9 mouse cellular contexts compared by ENCODE assay signal in genomic region chr13:69460635-69461465, GRCm38 (mm10).
DNase-seq lines count a peak whose midpoint lies in the region; ATAC-seq and TF ChIP-seq lines count a peak whose summit lies in the region.
"Had no signal": no experiment of that assay in that cellular context is flagged by ENCODE, and none has a peak within 500 bp of the region (broad histone marks: within the 10 kb centered on the region; RNA-seq: fewer than 3 reads in every experiment).

No protein-coding gene starts in this region.

- H3K27me3 ChIP-seq in embryonic facial prominence, embryonic 14.5 days (replicated peaks; ENCODE audit: control insufficient read depth, insufficient read depth, low read length), result no peaks in the 10 kb centered on the region
- no peaks in the 10 kb centered on the region for H3K27me3 ChIP-seq in hindbrain, embryonic 15.5 days
- no peaks in the 10 kb centered on the region for H3K27me3 ChIP-seq in small intestine, adult 2 months (ENCODE audit: control insufficient read depth, insufficient read depth, low read length)
- H3K27me3 ChIP-seq: embryonic facial prominence, embryonic 13.5 days had no signal

- DNase-seq in 3134 (ENCODE audit: extremely low read depth, insufficient read length, low spot score) (peak; percentile 7), ES-CJ7 (ENCODE audit: low read depth, low spot score) (peak; percentile 18)
- peak; percentile 30 for DNase-seq in embryonic facial prominence, embryonic 14.5 days (ENCODE audit: low spot score)
- DNase-seq in layer of hippocampus, postnatal 25 days (ENCODE audit: extremely low spot score in 1 of 2, low spot score in 1 of 2), result peak; percentile 73 to 90
- DNase-seq in mesoderm, embryonic 11.5 days (ENCODE audit: low read depth, low spot score), result peak; percentile 65

- no peak overlapping the region for H3K9ac ChIP-seq in embryonic facial prominence, embryonic 14.5 days (ENCODE audit: low read depth, low read length)
- no peak overlapping the region for H3K9ac ChIP-seq in hindbrain, embryonic 15.5 days
- H3K9ac ChIP-seq: embryonic facial prominence, embryonic 13.5 days had no signal

- H3K4me1 ChIP-seq in embryonic facial prominence, embryonic 14.5 days (ENCODE audit: control insufficient read depth, insufficient read depth, low read length), result no peaks in the 10 kb centered on the region
- no peaks in the 10 kb centered on the region for H3K4me1 ChIP-seq in hindbrain, embryonic 15.5 days (replicated peaks)
- H3K4me1 ChIP-seq in small intestine, adult 2 months (ENCODE audit: control insufficient read depth, insufficient read depth, insufficient read length, low read length), result no peaks in the 10 kb centered on the region
- H3K4me1 ChIP-seq: embryonic facial prominence, embryonic 13.5 days had no signal

- H3K4me2 ChIP-seq in embryonic facial prominence, embryonic 14.5 days (ENCODE audit: low read depth, low read length), result no peak overlapping the region
- no peak overlapping the region for H3K4me2 ChIP-seq in hindbrain, embryonic 15.5 days
- H3K4me2 ChIP-seq: embryonic facial prominence, embryonic 13.5 days had no signal

- TF ChIP-seq POLR2A in small intestine, adult 2 months (IDR thresholded peaks at IDR 0.05; ENCODE audit: low read depth, low read length), result no peak

- H3K27ac ChIP-seq in embryonic facial prominence, embryonic 14.5 days (replicated peaks; ENCODE audit: low read depth, low read length), result no peak overlapping the region
- no peak overlapping the region for H3K27ac ChIP-seq in hindbrain, embryonic 15.5 days (replicated peaks)
- no peak overlapping the region for H3K27ac ChIP-seq in small intestine, adult 2 months (ENCODE audit: insufficient read depth, low read depth, low read length)
- H3K27ac ChIP-seq: embryonic facial prominence, embryonic 13.5 days had no signal

- WGBS in embryonic facial prominence, embryonic 14.5 days, result 43% methylated on average over 17 of the region's 17 CpGs
- 49% methylated on average over 17 of the region's 17 CpGs for WGBS in hindbrain, embryonic 15.5 days
- 44% methylated on average over 17 of the region's 17 CpGs for WGBS in small intestine, adult 2 months

- ATAC-seq in embryonic facial prominence, embryonic 14.5 days (ENCODE audit: low read depth), result no peak
- ATAC-seq in hindbrain, embryonic 15.5 days (ENCODE audit: low FRiP score, low read depth), result peak; percentile 46
- no peak for ATAC-seq in erythroblast, adult 5-6 weeks (replicated peaks; ENCODE audit: low FRiP score, poor library complexity, severe bottlenecking)

- H3K36me3 ChIP-seq in embryonic facial prominence, embryonic 14.5 days (ENCODE audit: control insufficient read depth, insufficient read depth, low read length), result no peaks in the 10 kb centered on the region
- H3K36me3 ChIP-seq in hindbrain, embryonic 15.5 days, result no peaks in the 10 kb centered on the region
- no peaks in the 10 kb centered on the region for H3K36me3 ChIP-seq in small intestine, adult 2 months (ENCODE audit: control insufficient read depth, insufficient read depth, low read length)
- H3K36me3 ChIP-seq: embryonic facial prominence, embryonic 13.5 days had no signal

- no peaks in the 10 kb centered on the region for H3K9me3 ChIP-seq in embryonic facial prominence, embryonic 14.5 days (ENCODE audit: control insufficient read depth, low read length)
- H3K9me3 ChIP-seq in hindbrain, embryonic 15.5 days, result no peaks in the 10 kb centered on the region
- H3K9me3 ChIP-seq: embryonic facial prominence, embryonic 13.5 days had no signal

- H3K4me3 ChIP-seq in embryonic facial prominence, embryonic 14.5 days (ENCODE audit: low read depth, low read length), result no peak overlapping the region
- H3K4me3 ChIP-seq in hindbrain, embryonic 15.5 days, result no peak overlapping the region
- H3K4me3 ChIP-seq in small intestine, adult 2 months (ENCODE audit: low read depth, low read length), result no peak overlapping the region
- H3K4me3 ChIP-seq: embryonic facial prominence, embryonic 13.5 days had no signal

- TF ChIP-seq CTCF in small intestine, adult 2 months (IDR thresholded peaks at IDR 0.05; ENCODE audit: extremely low read depth, insufficient read length, insufficient replicate concordance, low read depth, low read length), result peak; percentile 55; the same call in 1 of the 2 replicates

Comparison
In these comparisons a context has a peak if more than half of its experiments do, and no peak if none do; other contexts are left out.
1. DNase-seq: peak in every context shown above with its lines; median percentile 82 in layer of hippocampus, postnatal 25 days; 65 in mesoderm, embryonic 11.5 days; 30 in embryonic facial prominence, embryonic 14.5 days; 18 in ES-CJ7; 7 in 3134.